Mouse (Mus musculus): Measurements from ENCODE around the gene Tbc1d9b.
A peak's percentile ranks its signal among the peaks of the same experiment; 100 is the strongest.
"Not testable (repeated sequence)": the region's sequence is repeated elsewhere in the genome, so short reads cannot be mapped to it uniquely, and the experiment has no call there.

Gene Tbc1d9b

GRCm38 (mm10) chr11:50139571-50139970 is 8.4 kb downstream of the Tbc1d9b start:
- DNase-seq: peak; percentile 83

- DNase-seq: no peak
These were observed 14.3 kb downstream of the Tbc1d9b start for GRCm38 (mm10) chr11:50145529-50145928.

GRCm38 (mm10) chr11:50146121-50146520 is 14.9 kb downstream of the Tbc1d9b start:
- DNase-seq: no peak

- no peak for DNase-seq
These were observed 16.2 kb downstream of the Tbc1d9b start for GRCm38 (mm10) chr11:50147267-50147957.

- no peak for DNase-seq
These were observed 16.8 kb downstream of the Tbc1d9b start for GRCm38 (mm10) chr11:50147958-50148476.

- DNase-seq: no peak
These were observed 18.0 kb downstream of the Tbc1d9b start for GRCm38 (mm10) chr11:50149200-50149599.

- DNase-seq: no peak
These were observed 18.5 kb downstream of the Tbc1d9b start for GRCm38 (mm10) chr11:50149603-50150150.

- no peak for DNase-seq
These were observed 20.2 kb downstream of the Tbc1d9b start for GRCm38 (mm10) chr11:50151374-50151773.

GRCm38 (mm10) chr11:50154166-50154565 is 23.0 kb downstream of the Tbc1d9b start:
- DNase-seq: no peak

GRCm38 (mm10) chr11:50154777-50155520 is 23.8 kb downstream of the Tbc1d9b start:
- DNase-seq: no peak

GRCm38 (mm10) chr11:50155785-50156184 is 24.6 kb downstream of the Tbc1d9b start:
- DNase-seq: no peak

- DNase-seq: no peak
These were observed 25.6 kb downstream of the Tbc1d9b start for GRCm38 (mm10) chr11:50156725-50157258.

- DNase-seq: peak; percentile 66
These were observed 27.1 kb downstream of the Tbc1d9b start for GRCm38 (mm10) chr11:50158346-50158745.

GRCm38 (mm10) chr11:50159347-50159746 is 28.2 kb downstream of the Tbc1d9b start:
- DNase-seq: no peak

- peak; percentile 55 for DNase-seq
These were observed 30.5 kb downstream of the Tbc1d9b start for GRCm38 (mm10) chr11:50161578-50162304.

- no peak for DNase-seq
These were observed 31.3 kb downstream of the Tbc1d9b start for GRCm38 (mm10) chr11:50162338-50163050.

GRCm38 (mm10) chr11:50168352-50168751 is 37.2 kb downstream of the Tbc1d9b start:
- DNase-seq: no peak

GRCm38 (mm10) chr11:50174111-50174729 is 43.0 kb downstream of the Tbc1d9b start, which contains the start of gene Mrnip:
Mrnip (plus strand) TSS chr11:50174444.
- DNase-seq: not testable (repeated sequence)

- peak; percentile 98 for DNase-seq
These were observed 43.6 kb downstream of the Tbc1d9b start for GRCm38 (mm10) chr11:50174730-50175187.

GRCm38 (mm10) chr11:50176351-50176750 is 45.2 kb downstream of the Tbc1d9b start:
- peak; percentile 80 for DNase-seq

GRCm38 (mm10) chr11:50177111-50177510 is 45.9 kb downstream of the Tbc1d9b start:
- no peak for DNase-seq
